Mouse (Mus musculus) embryonic stem cell, embryonic (primary cell): ENCODE results near the gene Prkg2.

Source experiments
- CTCF ChIA-PET, 4 experiments: fragments of 300-600 bp in 2 of 4; fragments of 350-600 bp in 2 of 4; sonication (Branson Sonifier 250); formaldehyde crosslinking; loops; one replicate each; lab custom pipeline; 2022; ENCODE audit warnings: inconsistent platforms in 2 of 4; lab: Charles Lee
- POLR2A ChIA-PET, 4 experiments: fragments of 300-600 bp in 2 of 4; fragments of 350-600 bp in 2 of 4; sonication (Branson Sonifier 250); formaldehyde crosslinking; loops; one replicate each; lab custom pipeline; 2022; ENCODE audit warnings: antibody characterized with exemption in 4 of 4, inconsistent platforms in 1 of 4; lab: Charles Lee

The Prkg2 gene

GRCm38 (mm10) chr5:98986011-98986410, 51.1 kb downstream of the Prkg2 start:
- CTCF ChIA-PET = interaction anchor here in 1 of 4 experiments (0.6 kb wide), 1 partner anchor 22 kb away, joined by 3 read pairs; no protein-coding TSS in a partner anchor
- POLR2A ChIA-PET = interaction anchor here in 1 of 4 experiments (0.8 kb wide), 1 partner anchor 9 kb away, joined by 3 read pairs; no protein-coding TSS in a partner anchor

- POLR2A ChIA-PET = no interaction called here
Observed at GRCm38 (mm10) chr5:98985077-98985476, 52.1 kb downstream of the Prkg2 start.

GRCm38 (mm10) chr5:98981304-98981703, 55.8 kb downstream of the Prkg2 start:
- CTCF ChIA-PET = no interaction called here
- POLR2A ChIA-PET = no interaction called here

More at GRCm38 (mm10) chr5:98985077-98985476, 52.1 kb downstream of the Prkg2 start:
- CTCF ChIA-PET = no interaction called here

GRCm38 (mm10) chr5:98978316-98978715, 58.8 kb downstream of the Prkg2 start:
- POLR2A ChIA-PET = interaction anchor here in 1 of 4 experiments (0.6 kb wide), 1 partner anchor 60 kb away, joined by 4 read pairs; no protein-coding TSS in a partner anchor
- CTCF ChIA-PET = no interaction called here

- ChIA-PET POLR2A (no interaction called here), CTCF (no interaction called here)
Observed at GRCm38 (mm10) chr5:98975877-98976672, 61.1 kb downstream of the Prkg2 start.

GRCm38 (mm10) chr5:98966679-98967078, 70.5 kb downstream of the Prkg2 start:
- ChIA-PET CTCF (no interaction called here), POLR2A (no interaction called here)

- POLR2A ChIA-PET = interaction anchor here in 1 of 4 experiments (0.6 kb wide), 1 partner anchor 25 kb away, joined by 4 read pairs; no protein-coding TSS in a partner anchor
- CTCF ChIA-PET = interaction anchor here in 1 of 4 experiments (1.1 kb wide), 1 partner anchor 192 kb away, joined by 3 read pairs; no protein-coding TSS in a partner anchor
Observed at GRCm38 (mm10) chr5:98965139-98965538, 72.0 kb downstream of the Prkg2 start.

GRCm38 (mm10) chr5:98964367-98964766, 72.8 kb downstream of the Prkg2 start:
- ChIA-PET POLR2A (no interaction called here), CTCF (interaction anchor here in 2 of 4 experiments (0.7 to 1.1 kb wide), 3 partner anchors 21 to 193 kb away, joined by 3 to 5 read pairs (median 3); no protein-coding TSS in a partner anchor)

- CTCF ChIA-PET = no interaction called here
- POLR2A ChIA-PET = no interaction called here
Observed at GRCm38 (mm10) chr5:98962472-98962871, 74.7 kb downstream of the Prkg2 start.

GRCm38 (mm10) chr5:98955576-98955975, 81.6 kb downstream of the Prkg2 start:
- CTCF ChIA-PET = interaction anchor here in 1 of 4 experiments (0.6 kb wide), 1 partner anchor 28 kb away, joined by 10 read pairs; no protein-coding TSS in a partner anchor
- POLR2A ChIA-PET = interaction anchor here in 1 of 4 experiments (1.2 kb wide), 1 partner anchor 81 kb away, joined by 3 read pairs; the partner anchor contains the start of gene Prkg2

- POLR2A ChIA-PET = no interaction called here
- CTCF ChIA-PET = no interaction called here
Observed at GRCm38 (mm10) chr5:98953386-98953785, 83.8 kb downstream of the Prkg2 start.

GRCm38 (mm10) chr5:98951566-98951965, 85.6 kb downstream of the Prkg2 start:
- POLR2A ChIA-PET = no interaction called here
- CTCF ChIA-PET = no interaction called here

GRCm38 (mm10) chr5:98950495-98951092, 86.6 kb downstream of the Prkg2 start:
- POLR2A ChIA-PET = no interaction called here
- CTCF ChIA-PET = no interaction called here

- POLR2A ChIA-PET = no interaction called here
- CTCF ChIA-PET = no interaction called here
Observed at GRCm38 (mm10) chr5:98949784-98950183, 87.4 kb downstream of the Prkg2 start.

GRCm38 (mm10) chr5:98946656-98947055, 90.5 kb downstream of the Prkg2 start:
- CTCF ChIA-PET = no interaction called here
- POLR2A ChIA-PET = no interaction called here

GRCm38 (mm10) chr5:98946117-98946620, 91.0 kb downstream of the Prkg2 start:
- ChIA-PET CTCF (no interaction called here), POLR2A (no interaction called here)

- ChIA-PET POLR2A (no interaction called here), CTCF (interaction anchor here in 1 of 4 experiments (0.7 kb wide), 1 partner anchor 393 kb away, joined by 5 read pairs; no protein-coding TSS in a partner anchor)
Observed at GRCm38 (mm10) chr5:98943776-98944175, 93.4 kb downstream of the Prkg2 start.

- ChIA-PET CTCF (no interaction called here), POLR2A (no interaction called here)
Observed at GRCm38 (mm10) chr5:98940731-98941130, 96.4 kb downstream of the Prkg2 start.

GRCm38 (mm10) chr5:98939631-98940208, 97.4 kb downstream of the Prkg2 start:
- ChIA-PET CTCF (no interaction called here), POLR2A (no interaction called here)
